ENCODE assay signal across 18 mouse cellular contexts in the genomic region with DNA sequence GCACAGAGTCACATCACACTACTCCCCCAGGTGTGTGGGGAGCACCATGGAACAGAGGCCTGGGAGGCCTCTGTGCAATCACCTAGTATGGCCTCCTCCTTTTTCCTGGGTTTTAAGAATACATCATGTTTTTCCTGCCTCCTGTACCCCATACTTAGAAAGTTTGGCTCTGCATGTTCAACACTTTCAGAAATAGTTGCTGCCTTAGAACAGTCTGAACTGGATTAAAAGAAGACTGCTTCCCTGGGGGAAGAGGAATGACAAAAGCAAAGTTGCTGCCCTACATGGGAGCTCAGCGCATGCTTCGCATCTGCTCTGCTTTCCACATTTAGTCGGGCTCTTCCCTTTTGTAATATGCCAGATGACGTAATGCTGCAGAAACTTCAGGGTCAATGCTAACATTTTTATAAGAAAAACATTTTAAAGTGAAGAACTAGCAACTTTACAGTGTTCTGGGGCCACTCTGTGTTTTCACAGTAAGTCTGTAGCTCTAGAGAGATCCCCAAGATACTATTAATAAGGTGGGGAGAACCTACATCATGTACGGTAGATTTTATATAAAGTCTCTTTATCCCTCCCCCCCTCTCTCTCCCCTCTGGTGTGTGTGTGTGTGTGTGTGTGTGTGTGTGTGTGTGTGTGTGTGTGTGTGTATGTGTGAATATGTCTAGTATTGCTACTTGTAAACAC.
DNase-seq lines count a peak whose midpoint lies in the region; ATAC-seq and TF ChIP-seq lines count a peak whose summit lies in the region.
"Had no signal": no experiment of that assay in that cellular context is flagged by ENCODE, and none has a peak within 500 bp of the region (broad histone marks: within the 10 kb centered on the region; RNA-seq: fewer than 3 reads in every experiment).

No protein-coding gene starts in this region.

- H3K9me3 ChIP-seq in lung, postnatal 0 days (ENCODE audit: low read length): no peaks in the 10 kb centered on the region
- H3K9me3 ChIP-seq in midbrain, embryonic 10.5 days (replicated peaks): no peaks in the 10 kb centered on the region
- H3K9me3 ChIP-seq: embryonic facial prominence, embryonic 12.5 days; forebrain, embryonic 12.5 days; limb, embryonic 15.5 days; midbrain, embryonic 15.5 days had no signal

- no peaks in the 10 kb centered on the region for H3K36me3 ChIP-seq in lung, postnatal 0 days (ENCODE audit: insufficient read depth, low read length)
- H3K36me3 ChIP-seq in midbrain, embryonic 10.5 days: no peaks in the 10 kb centered on the region
- H3K36me3 ChIP-seq: embryonic facial prominence, embryonic 12.5 days; forebrain, embryonic 12.5 days; limb, embryonic 15.5 days; midbrain, embryonic 15.5 days had no signal

- no peak for ATAC-seq in lung, postnatal 0 days
- ATAC-seq: inflammation-experienced regulatory T-cells, adult 6 months; midbrain, embryonic 15.5 days had no signal

- DNase-seq in adrenal gland, postnatal 10 days: peak; percentile 6
- no peak for DNase-seq in adrenal gland, adult 18-20 months (ENCODE audit: low spot score in 2 of 2)
- peak; percentile 8 for DNase-seq in lung, postnatal 0 days (ENCODE audit: low spot score)
- no peak for DNase-seq in lung, postnatal 36 days
- peak in 1 of 2 experiments; percentile 28 for DNase-seq in left cerebral cortex, adult 2 months (ENCODE audit: extremely low spot score in 1 of 2, low spot score in 2 of 2)
- DNase-seq in skeletal muscle tissue, adult 2 months (ENCODE audit: low read depth, low spot score): peak; percentile 1
- DNase-seq in thymus, postnatal 36 days: no peak
- DNase-seq in midbrain, embryonic 10.5 days (ENCODE audit: low spot score): no peak
- DNase-seq: cerebellum, postnatal 36 days; gastrocnemius, adult 2 months; heart, adult 18-20 months; kidney, adult 9 months; lung, embryonic 14.5 days had no signal

- H3K4me3 ChIP-seq in lung, postnatal 0 days (ENCODE audit: low read depth, low read length): no peak overlapping the region
- H3K4me3 ChIP-seq in left cerebral cortex, adult 2 months: no peak overlapping the region
- H3K4me3 ChIP-seq in midbrain, embryonic 10.5 days: no peak overlapping the region
- H3K4me3 ChIP-seq: embryonic facial prominence, embryonic 12.5 days; forebrain, embryonic 12.5 days; gastrocnemius, adult 2 months; limb, embryonic 15.5 days; midbrain, embryonic 15.5 days had no signal

- H3K9ac ChIP-seq in lung, postnatal 0 days (replicated peaks; ENCODE audit: low read depth): no peak overlapping the region
- H3K9ac ChIP-seq: embryonic facial prominence, embryonic 12.5 days; forebrain, embryonic 12.5 days; limb, embryonic 15.5 days; lung, embryonic 14.5 days; midbrain, embryonic 15.5 days had no signal

- TF ChIP-seq EP300 in lung, postnatal 0 days (IDR thresholded peaks at IDR 0.05): no peak

- TF ChIP-seq CTCF in lung, postnatal 0 days (IDR thresholded peaks at IDR 0.05): no peak
- no peak for TF ChIP-seq CTCF in left cerebral cortex, adult 2 months (IDR thresholded peaks at IDR 0.05)

- H3K27ac ChIP-seq in lung, postnatal 0 days (ENCODE audit: low read length): no peak overlapping the region
- H3K27ac ChIP-seq in left cerebral cortex, adult 2 months: peak overlapping the region; percentile 88
- H3K27ac ChIP-seq in midbrain, embryonic 10.5 days (replicated peaks): no peak overlapping the region
- H3K27ac ChIP-seq: embryonic facial prominence, embryonic 12.5 days; forebrain, embryonic 12.5 days; gastrocnemius, adult 2 months; limb, embryonic 15.5 days; midbrain, embryonic 15.5 days had no signal

- H3K27me3 ChIP-seq in lung, postnatal 0 days (replicated peaks; ENCODE audit: insufficient read depth, low read length): no peaks in the 10 kb centered on the region
- no peaks in the 10 kb centered on the region for H3K27me3 ChIP-seq in midbrain, embryonic 10.5 days (ENCODE audit: low read depth, poor library complexity, severe bottlenecking)
- H3K27me3 ChIP-seq: embryonic facial prominence, embryonic 12.5 days; forebrain, embryonic 12.5 days; limb, embryonic 15.5 days; midbrain, embryonic 15.5 days had no signal

- WGBS in lung, postnatal 0 days: 79% methylated on average over 5 of the region's 5 CpGs
- WGBS in midbrain, embryonic 10.5 days: 94% methylated on average over 5 of the region's 5 CpGs

- intact Hi-C loops in left cerebral cortex, adult 2 months (cut with DNase I): loop anchor here (2.0 to 10.0 kb wide), 5 partner anchors 347 to 1405 kb away; no protein-coding TSS in a partner anchor

- no peak overlapping the region for H3K4me2 ChIP-seq in lung, postnatal 0 days (replicated peaks; ENCODE audit: low read depth, low read length)
- H3K4me2 ChIP-seq: embryonic facial prominence, embryonic 12.5 days; forebrain, embryonic 12.5 days; limb, embryonic 15.5 days; lung, embryonic 14.5 days; midbrain, embryonic 15.5 days had no signal

- H3K4me1 ChIP-seq in lung, postnatal 0 days (ENCODE audit: insufficient read depth, low read depth, low read length): no peaks in the 10 kb centered on the region
- no peaks in the 10 kb centered on the region for H3K4me1 ChIP-seq in midbrain, embryonic 10.5 days
- H3K4me1 ChIP-seq: embryonic facial prominence, embryonic 12.5 days; forebrain, embryonic 12.5 days; limb, embryonic 15.5 days; midbrain, embryonic 15.5 days had no signal

Comparison
In these comparisons a context has a peak if more than half of its experiments do, and no peak if none do; other contexts are left out.
1. DNase-seq: peak in adrenal gland, postnatal 10 days (single experiment), lung, postnatal 0 days (single experiment) and skeletal muscle tissue, adult 2 months (single experiment); none in adrenal gland, adult 18-20 months (0 of 2), lung, postnatal 36 days (single experiment), thymus, postnatal 36 days (0 of 2) and midbrain, embryonic 10.5 days (single experiment).